Mouse (Mus musculus) layer of hippocampus, postnatal 10 days (tissue): Measurements from ENCODE around the gene Ntpcr. TPM values are rescaled to one million over a fixed set of nuclear protein-coding genes. Genes with fewer than 3 reads are reported as not detected.

ENCODE experiments used
- DNase-seq, 2 experiments: peaks; one replicate each; pipeline ENCODE4 v3.0.0; 2021; ENCODE audit warnings: low spot score in 2 of 2
- total RNA-seq, 2 experiments: library from RNA; stranded (reverse); gene quantifications; 2 replicates each; pipeline ENCODE4 v1.2.3; 2021

The Ntpcr gene
- total RNA-seq, 2 experiments from 2014 or later = 19.3 to 21.7 TPM

DNA sequence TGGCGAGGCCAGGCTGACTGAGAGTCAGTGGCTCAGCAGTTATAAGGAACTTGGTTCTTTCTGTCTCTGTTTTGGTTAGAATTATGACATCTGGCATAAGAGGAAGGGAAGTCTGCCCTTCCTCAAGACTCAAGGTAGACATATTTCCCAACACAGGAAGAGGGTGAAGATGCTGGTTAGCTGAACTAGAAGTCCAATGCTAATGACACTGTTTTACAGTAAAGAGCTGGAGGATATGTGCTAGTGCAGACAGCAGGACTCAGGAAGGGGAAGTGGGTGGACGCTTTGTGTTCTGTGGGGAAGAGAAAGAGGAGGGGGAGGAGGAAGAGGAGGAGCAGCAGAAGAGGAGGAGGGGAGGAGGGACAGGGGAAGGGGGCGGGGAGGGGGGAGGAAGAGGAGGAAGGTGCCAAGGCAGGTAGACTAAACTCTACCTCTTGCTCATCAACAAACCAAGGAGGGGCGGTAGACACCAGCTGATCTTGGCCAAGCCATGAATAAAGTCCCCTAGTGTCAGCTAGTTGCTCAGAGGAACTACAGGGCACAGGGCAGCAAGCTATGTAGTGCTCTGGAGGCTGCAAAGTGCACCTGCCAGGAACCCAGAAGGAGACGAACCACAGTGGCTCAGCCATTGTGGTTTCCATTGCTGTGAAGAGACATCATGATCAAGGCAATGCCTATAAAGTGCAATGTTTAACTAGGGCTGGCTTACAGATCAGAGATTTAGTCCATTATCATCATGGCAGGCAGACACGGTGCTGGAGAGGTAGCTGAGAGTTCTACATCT lies 4.5 kb upstream of the Ntpcr start:
- DNase-seq = no peak

DNA sequence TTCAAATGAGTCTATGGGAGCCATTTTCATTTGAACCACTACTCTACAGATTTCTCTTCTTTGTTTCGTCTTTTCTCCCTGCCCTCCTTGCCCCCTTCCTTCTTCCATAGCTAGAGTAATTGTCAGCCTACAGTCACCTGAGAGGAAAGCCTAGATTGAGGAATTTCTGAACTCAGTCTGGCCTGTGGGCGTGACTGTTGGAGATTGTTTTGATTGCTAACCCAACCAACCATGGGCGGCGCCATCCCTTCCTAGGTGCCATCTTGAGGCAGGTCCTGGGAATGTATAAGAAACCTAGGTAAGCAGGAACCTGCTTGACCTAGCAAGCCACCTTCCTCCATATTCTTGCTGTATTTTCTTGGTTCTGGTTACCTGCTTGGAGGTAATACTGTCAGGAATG lies 3.6 kb upstream of the Ntpcr start:
- DNase-seq = no peak

- no peak for DNase-seq
Observed at GRCm38 (mm10) chr8:125726986-125727385, 2.8 kb upstream of the Ntpcr start.

GRCm38 (mm10) chr8:125727797-125728196 lies 2.0 kb upstream of the Ntpcr start:
- DNase-seq = no peak

GRCm38 (mm10) chr8:125733964-125734956 lies 4.5 kb downstream of the Ntpcr start:
- peak; percentile 90 to 93 for DNase-seq

GRCm38 (mm10) chr8:125738956-125739355 lies 9.2 kb downstream of the Ntpcr start:
- DNase-seq = no peak

DNA sequence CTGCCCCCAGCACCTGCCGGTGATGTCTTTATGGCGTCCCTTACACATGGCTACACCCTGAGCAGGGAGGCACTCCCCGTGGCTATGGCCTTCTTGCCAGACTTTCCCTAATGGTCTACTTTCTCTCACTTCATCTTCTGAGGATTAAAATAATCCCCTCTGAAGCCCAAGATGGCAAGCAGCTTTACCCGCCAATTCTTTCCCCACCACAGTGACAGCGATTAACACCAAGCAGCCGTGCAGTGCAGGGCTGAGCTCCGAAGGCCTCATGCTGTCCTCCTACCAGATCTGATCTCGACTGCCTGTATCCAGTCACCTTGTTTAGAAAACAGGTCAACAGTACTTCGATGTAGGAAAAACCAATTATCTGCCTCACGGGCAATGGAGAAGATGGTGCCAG lies 10.9 kb downstream of the Ntpcr start:
- no peak for DNase-seq

DNA sequence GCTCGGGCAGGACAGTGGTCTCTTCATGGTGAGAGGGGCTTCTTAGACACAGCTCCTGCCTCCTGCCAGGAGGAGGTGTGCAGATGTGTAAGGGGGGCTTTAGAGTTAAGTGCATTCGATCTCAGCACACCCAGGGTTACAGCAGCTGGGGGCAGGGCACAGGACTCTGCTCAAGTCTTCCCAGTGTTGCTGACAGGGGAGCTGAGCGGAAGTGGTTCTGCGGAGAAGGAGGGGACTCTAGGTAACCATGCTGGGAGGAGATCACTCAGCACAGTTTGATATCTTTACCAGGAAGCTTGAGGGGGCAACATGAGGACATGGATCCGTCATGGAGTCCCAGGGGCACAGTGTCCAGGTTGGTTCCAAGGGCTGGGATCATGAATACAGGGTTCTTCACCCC lies 11.6 kb downstream of the Ntpcr start:
- no peak for DNase-seq

DNA sequence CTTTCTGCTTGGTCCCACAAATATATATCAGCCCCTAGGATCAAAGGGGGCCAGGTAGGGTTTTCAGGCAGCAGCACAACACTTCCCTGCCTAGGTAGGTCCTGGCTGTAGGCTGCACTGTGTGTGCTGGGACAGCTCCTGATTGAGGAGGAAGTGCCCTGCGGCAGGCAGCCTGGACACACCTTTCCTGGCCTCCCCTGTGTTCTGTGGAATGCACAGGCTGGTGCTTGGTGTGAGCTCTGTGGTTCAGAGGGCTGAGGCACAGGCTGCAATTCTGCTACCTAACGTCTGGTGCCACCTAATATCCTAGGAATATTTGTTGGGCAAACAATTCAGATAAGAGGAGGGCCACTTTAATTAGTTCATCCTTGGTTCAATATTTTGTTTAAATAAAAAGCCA lies 12.1 kb downstream of the Ntpcr start:
- no peak for DNase-seq

DNA sequence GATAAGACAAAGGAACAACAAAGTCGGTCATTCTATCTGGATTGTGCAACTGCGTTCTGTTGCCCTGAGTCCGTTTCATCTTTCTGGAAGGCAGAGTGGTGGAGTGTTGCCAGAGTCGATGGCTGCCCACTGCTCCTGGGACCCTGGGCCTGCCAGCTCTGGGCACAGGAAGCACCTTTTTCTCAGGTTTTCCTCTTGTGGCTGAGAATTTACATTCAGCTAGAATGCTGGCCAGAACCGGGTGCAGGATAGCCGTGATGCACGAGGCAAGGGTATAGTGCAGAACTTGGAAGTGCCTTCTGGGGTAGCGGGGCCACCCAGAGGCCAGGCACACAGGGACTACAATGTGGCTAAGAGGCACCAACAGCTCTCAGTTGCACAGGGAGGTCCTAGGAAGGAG lies 12.6 kb downstream of the Ntpcr start:
- no peak for DNase-seq

DNA sequence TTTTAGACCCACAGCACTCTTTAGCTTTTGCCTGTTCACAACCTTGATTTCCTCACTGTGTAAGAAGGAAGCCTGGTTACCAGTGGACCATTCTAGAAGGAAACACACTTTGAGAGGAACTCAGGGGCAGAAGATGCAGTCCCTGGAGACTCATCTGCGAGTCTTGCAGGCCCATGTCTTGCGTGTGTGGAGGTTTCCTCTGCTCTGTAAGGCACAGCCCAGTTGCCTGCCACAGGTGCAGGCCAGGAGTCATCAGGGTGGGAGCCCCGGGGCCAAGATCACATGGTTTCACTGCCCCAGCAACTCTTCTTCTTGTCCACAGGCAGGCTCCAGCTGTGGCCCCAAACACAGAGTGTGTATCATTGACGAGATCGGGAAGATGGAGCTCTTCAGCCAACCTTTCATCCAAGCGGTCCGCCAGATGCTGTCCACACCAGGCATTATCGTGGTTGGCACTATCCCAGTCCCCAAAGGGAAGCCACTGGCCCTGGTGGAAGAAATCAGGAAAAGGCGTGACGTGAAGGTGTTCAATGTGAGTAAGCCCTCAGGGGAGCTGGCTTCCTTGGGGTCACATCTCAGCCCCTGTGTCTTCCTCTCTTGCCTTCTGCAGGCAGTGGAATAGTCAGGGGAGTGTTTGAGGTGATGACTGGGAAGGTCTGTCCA lies 15.3 kb downstream of the Ntpcr start:
- DNase-seq = no peak

- no peak for DNase-seq
Observed at GRCm38 (mm10) chr8:125747390-125747789, 17.6 kb downstream of the Ntpcr start.

DNA sequence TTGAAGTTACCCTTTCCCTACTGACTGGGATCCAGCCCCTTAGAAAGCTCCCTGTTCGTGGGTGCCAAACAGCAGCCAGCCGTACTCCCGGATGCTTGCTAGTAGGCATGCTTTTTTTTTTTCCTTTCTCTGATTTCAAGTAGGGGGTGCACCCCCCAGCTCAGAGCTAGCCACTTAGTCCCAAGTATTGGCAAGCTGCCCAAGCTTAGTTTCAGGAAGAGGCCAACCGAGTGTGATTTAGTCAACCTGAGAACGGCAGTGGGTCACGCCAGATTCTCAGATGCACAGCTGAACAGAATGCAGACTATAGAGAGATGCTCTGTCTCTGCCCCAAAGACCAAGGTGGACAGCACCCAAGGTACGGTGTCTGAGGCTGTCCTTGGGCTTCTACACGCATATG lies 21.1 kb downstream of the Ntpcr start:
- DNase-seq = no peak

GRCm38 (mm10) chr8:125755896-125756295 lies 26.1 kb downstream of the Ntpcr start:
- DNase-seq = no peak

- peak; percentile 20 to 35 for DNase-seq
Observed at GRCm38 (mm10) chr8:125756391-125757105, 26.8 kb downstream of the Ntpcr start.

DNA sequence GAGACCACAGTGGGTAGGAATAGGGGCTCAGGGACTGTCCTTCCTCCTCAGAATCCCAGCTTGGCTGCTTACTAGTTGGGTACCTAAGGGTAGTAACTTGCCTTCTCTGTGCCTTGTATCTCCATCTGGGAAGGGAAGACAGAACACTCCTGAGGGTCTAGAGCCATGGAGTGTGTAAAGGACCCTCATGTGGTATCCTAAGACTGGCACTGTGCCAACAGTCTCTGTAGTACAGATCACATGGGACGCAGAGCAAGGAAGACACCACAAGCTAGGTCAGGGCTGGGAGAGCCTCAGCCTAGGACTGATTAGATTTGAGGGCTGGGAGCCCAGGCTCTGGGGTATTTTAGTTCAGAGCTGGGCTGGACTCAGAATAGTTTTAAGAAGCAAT lies 27.3 kb downstream of the Ntpcr start:
- no peak for DNase-seq

GRCm38 (mm10) chr8:125759022-125759421 lies 29.3 kb downstream of the Ntpcr start:
- peak; percentile 41 to 51 for DNase-seq

DNA sequence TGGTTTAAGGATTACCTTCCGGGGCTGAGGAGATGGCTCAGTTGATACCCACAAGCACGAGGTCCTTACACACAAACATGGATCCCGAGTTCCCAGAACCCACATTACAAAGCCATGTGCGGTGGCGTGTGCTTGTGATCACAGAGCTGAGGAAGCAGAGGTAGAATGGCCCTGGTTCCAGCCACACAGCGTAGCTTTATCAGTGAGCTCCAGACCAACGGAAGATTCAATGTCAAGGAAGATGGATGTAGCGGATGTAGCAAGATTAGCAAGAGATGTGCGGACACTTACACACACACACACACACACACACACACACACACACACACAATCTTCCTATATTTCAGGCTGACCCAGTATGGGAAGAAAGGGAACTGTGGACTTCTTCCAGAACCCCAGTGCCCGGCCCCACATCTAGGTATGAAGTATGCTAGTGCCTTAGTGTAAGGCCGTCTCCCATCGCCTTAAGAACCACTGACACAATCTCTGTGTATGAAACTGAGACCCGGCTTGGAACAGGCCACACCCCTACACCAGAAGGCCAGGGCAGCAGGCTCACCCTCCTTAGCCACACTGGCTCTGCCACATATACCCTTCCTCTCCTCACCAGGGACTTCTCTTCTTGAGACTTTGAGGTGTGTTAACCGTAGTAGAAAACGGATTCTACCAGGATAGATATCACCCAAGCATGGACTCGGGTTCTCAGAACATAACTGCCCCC lies 33.5 kb downstream of the Ntpcr start:
- no peak for DNase-seq

GRCm38 (mm10) chr8:125768079-125768478 lies 38.3 kb downstream of the Ntpcr start:
- no peak for DNase-seq

DNA sequence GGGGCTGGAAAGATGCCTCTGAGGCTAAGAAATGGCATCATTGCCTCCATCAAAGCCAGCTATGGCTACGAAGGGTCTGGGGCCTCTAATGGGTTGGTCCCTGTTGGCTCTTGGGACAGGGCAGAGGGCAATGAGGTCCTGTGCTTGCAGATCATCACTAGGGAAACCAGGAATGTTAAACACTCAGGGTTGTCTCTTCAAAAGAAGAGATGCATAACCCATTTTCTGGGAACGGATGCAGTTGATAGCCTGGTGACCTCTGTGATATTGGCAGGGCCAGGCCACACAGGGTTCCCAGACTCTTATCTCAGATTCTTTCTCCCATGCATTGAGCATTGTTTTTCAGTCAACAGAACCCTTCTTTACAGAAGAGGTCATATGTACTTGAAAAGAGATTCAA lies 42.5 kb downstream of the Ntpcr start:
- DNase-seq = no peak
